Mouse (Mus musculus) gonadal fat pad, adult 2 months (tissue): Measurements from ENCODE around the gene Wdr18. TPM values are rescaled to one million over a fixed set of nuclear protein-coding genes. Genes with fewer than 3 reads are reported as not detected.

Experiments used
- DNase-seq: peaks from one replicate; pipeline ENCODE4 v3.0.0-alpha.2; 2012; ENCODE audit warnings: low read depth
- polyA plus RNA-seq: library from polyadenylated mRNA; depleted of rRNA; stranded (reverse); fragments of >200 nt; gene quantifications from 2 replicates; pipeline ENCODE4 v1.2.3, GENCODE M21; 2012

Gene Wdr18
- polyA plus RNA-seq, 1 experiment, result 42.6 TPM

DNA sequence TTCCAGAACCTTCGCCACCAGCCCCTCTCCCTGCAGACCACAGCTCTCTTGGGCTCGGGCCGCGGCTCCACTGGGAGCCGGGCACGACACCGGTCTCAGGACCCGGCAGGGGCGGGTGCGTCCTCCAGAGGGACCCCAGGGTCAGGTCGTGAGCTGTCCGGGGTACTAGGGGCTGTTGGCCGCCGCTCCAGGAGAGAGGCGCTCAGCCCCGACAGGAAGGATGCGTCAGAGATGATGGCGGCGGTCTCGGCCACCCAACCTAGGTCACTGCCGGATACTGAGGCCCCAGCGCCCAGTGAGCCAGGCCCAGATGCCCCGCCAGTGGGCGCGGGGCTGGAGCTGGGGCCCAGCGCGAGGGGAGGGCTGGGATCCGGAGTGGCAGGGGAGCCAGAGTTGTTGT lies 17.4 kb downstream of the Wdr18 start:
- no peak for DNase-seq

DNA sequence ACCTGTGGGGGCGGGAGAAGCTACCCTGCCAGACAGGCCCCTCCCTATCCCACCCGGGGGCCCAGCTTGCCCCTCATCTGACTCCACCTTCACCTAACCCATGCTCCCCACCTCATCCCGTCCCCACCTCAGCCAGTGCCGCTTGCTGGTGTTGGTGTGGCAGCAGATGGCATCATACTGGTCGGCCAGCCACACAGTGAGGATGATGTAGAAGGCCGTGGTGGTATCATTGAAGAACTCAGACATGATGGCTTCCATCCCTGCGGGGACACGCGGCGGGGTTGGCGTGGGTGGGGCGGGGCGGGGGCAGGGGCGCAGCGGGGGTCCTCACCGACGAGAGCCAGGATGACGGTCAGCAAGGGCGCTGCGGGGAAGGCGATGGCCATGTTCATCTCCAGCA lies 18.1 kb downstream of the Wdr18 start:
- DNase-seq, result no peak

DNA sequence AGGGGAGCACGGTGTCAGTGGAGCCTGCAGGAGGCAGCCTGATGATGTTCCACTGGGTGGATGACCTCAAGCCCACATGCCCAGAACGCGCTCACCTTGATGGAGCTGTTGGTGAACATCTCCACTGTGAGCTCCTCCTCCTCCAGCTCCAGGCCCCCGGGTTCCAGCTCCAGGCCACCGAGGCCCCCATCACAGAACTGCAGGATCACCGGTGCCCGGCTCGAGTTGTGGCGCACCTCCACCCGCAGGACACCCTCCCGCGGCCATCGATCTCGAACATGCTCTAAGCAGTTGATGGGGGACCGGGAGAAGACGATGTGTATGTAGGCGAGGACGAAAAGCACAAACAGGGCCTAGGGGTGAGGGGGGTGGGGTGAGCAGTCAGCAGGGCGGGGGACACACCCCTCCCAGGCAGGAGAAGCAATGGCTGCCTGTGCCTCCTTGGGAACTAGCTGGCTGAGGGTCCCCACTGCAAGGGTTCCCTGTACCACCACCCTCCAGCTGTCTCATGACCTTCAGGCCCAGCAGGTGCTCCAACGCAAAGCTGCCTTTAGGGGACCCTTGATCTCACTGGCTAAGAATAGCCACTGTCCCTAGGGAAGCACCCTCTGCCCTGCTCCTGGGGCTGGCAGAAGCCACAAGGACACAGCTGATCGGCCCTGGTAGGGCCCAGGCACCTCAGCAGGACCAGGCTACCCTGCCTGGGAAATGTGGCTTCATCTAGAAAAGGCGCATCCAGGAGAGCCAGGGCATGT lies 19.6 kb downstream of the Wdr18 start:
- DNase-seq, result no peak

DNA sequence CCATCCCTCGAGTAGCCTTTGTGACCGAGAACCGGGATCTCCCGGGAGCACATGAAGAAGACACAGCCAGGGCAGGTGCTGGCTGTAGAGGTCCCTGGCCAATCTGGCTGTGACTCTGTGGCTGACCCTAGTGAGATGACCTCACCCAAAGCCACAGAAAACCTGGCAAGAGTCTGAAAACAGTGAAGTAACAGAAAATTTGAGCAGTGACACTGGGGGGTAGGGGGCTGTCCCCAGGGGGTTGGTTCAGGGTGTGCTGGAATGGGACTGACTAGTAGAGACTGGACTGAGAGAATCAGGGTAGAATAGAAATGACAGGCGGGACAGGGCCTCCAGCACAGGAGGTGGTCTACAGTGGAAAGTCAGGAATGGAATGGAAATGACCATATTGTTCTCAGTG lies 23.3 kb downstream of the Wdr18 start:
- no peak for DNase-seq

DNA sequence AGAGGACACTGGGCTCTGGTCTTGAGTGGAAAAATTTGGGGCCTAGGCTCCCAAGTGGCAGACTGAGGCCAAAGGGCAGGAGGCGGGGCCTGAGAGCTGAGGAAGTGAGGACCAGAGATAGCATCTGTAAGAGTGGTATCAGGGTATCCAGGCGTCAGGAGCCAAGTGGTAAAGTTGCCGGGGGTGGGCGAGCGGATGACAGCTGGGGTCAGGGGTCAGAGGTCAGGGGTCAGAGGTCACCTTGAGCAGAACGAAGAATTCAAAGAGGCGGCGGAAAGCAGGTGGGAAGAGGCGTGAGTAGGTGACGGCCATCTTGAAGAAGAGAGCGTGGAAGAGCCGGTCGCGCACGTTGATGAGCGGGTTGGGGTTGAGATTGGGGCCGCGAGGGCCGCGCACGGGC lies 23.7 kb downstream of the Wdr18 start:
- no peak for DNase-seq

DNA sequence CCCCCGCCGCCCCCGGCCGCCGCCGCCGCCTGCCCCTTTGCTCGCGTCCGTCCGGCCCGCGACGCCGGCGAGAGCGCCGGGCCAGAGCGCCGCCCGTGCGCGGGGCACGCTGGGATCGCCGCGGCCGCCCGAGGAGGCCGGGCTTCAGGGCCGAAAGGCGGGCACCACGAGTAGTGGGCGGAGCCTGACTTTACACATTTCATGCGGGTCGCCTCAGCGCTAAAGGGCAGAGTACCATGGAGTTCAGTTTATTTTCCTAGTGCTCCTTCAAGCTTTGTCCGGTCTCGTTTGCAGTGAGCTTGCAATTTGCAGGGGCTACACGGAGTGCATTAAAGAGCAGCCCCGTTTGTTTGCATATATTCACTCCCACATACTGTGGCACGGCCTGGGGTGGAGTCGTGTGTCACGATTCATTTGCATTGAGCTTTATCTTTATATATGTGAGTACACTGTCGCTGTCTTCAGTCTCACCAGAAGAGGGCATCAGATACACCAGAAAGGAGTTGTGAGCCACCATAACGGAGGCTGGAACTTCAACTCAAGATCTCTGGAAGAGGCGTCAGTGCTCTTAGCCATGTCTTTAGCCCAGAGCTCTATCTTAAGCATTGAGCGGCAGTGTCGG lies 24.4 kb downstream of the Wdr18 start, which contains the start of gene Tmem259:
Gene Tmem259, minus strand, starts transcription at position 136 of the 622 bp plus-strand sequence.
- peak; percentile 75 for DNase-seq

DNA sequence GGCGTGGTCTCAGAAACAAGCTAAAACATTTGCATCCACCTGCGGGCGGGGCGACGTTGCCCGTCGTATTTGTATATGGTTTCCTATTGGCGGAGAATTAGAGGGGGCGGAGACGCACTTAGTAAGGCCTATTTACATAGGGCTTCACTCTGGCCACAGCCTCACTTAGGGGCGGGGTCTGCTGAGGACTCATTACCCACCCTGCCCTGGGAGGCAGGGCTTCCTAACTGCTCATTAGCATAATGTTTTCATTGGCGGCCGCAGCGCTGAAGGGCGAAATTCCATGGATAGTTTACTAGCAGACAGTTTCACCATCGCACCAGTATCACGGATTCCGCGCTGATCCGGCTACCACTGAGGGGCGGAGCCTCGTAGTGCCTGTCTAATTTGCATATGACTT lies 24.9 kb downstream of the Wdr18 start:
- peak; percentile 94 for DNase-seq

DNA sequence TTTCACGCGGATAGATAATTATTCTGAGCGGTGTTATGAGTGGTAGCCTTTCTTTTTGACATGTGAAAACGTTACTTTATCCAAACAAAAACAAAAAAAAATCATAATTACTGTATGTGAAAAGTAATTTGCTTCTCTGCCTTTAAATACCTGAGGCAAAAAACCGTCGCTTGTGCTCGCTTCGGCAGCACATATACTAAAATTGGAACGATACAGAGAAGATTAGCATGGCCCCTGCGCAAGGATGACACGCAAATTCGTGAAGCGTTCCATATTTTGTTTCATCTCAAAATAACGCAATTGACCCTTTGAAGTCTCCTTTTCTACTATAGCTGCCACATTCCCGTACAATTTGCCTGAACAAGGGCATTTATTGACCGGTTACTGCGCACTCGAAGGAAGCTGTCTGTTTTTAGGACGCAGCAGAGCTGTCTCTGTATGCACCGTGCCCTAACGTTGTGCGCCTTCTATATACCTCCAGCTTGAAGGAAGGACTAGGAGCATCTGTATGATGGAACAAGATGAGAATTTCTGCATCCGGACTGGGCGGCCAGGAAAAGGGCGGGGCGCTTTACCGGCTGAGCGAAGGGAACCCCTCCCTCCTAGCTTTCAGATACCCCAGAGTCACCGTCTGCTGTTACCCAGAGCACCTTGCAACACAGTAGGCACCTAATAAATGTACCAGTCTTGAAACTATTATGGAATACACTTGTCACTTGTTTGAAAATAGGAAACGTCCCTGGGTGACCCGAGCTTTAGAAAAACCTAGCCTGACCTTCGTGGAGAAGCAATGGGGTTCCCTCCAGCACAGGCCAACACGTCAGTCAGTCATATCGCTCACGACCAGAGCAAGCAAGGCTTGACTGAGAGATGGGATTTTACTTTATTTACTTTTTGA lies 25.6 kb downstream of the Wdr18 start:
- DNase-seq, result no peak

DNA sequence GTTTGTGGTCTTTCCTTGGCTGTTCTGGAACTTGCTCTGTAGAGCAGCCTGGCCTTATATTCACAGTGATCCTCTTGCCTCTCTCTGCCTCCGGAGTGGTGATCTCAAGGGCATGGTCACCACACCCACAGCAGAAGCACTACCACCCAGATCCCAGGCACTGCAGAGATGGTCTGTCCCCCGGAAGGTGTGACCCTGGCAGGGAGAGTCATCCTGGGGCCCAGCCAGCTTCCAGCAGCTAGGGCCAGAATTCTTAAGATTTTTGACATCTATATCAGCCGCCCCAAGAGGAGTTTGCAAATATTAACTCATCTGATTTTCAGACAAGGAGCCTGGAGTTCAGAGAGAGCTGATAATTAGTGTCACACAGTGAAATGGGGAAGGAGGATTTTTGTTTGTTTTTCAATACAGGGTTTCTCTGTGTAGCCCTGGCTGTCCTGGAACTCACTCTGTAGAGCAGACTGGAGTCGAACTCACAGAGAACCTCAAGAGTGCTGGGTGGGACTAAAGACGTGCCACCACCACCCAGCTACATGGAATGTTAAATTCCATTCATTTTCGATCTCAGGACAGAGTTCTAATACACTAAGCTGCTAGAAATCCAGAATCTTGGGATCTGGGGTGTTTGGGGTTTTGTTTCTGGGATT lies 26.4 kb downstream of the Wdr18 start:
- no peak for DNase-seq

DNA sequence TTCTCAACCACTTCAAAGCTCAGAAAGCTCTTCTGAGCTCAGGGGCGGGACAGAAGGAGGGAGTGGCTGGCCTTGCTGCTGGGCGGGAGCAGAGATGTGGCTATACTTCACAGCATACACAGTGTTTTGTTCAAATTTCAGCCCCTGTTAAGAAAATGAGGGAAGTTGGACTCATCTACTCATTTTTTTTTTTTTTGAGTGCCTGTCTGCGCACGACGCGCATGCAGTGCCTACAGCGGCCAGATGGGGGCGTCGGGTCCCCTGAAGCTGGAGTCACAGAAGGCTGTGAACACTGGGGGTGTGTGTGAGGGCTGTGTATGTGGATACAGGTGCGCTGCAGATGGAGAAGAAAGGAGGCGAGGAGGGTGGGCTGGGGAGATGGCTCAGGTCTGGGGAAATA lies 27.0 kb downstream of the Wdr18 start:
- DNase-seq, result no peak

DNA sequence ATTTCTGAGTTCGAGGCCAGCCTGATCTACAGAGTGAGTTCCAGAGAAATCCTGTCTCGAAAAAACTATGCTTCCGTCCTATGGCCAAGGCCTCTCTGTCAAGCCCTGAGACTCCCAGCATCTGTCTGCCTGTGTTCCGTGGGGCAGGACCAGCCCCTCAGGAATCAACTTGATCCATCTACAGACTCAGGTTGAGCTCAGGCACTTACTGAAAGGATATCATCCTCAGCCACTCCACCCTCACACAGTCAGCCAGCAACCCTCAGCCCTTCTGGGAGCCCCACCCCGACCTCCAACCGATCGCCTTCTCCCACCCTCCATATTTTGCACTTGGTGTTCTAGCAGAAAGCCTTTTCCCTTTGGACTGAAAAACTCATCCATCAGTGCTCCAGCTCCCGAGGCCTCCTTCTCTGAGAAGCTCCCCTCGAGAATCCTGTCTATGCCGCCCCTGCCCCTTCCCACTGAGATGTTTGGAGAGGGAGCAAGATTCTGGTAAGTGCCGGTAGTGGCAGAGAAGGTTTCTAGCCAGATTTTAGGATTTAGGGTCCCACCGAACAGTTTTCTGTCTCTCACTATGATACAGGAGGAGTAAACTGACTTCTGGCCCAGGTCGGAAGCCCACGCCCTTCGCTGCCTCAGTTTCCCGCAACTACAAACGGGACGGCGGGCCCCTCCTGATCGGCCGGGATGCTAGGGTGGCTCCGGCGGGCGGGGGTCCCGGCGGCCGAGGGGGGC lies 28.0 kb downstream of the Wdr18 start:
- DNase-seq, result no peak

DNA sequence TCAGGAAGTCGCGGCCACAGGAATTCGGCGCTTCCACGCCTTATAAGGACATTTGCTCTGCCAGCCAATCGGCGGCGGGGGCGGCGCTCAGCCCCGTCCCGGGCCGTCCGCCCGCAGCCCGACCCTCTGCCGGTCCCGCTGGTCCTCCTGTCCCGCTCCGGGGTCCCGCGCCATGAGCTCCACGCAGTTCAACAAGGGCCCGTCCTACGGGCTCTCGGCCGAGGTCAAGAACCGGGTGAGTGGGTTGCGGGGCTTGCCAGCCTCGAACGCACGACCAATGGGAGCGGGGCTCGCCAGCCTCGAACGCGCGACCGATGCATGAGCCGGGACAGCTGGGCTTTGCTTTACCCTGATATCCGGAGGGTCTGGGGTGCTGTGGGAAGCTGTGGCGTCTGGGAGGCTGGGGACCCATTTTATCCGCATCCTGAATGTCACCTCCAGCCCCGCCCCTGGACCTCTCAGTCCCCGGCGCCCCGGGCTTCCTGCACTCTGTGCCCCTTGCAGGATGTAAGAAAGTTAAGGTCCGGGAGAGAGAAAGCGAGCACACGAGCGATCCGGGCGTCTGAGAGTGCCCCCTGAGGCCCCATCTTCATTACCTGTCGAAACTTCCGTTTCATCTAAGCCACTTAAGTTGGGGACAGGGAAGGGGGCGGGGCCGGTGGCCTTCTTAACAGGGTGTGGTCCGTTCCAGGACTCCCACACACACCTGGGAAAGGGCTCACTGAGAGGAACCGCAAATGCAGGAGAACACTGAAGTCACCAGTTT lies 28.7 kb downstream of the Wdr18 start, which contains the start of gene Cnn2:
Gene Cnn2, plus strand, starts transcription at position 79 of the 766 bp plus-strand sequence.
- DNase-seq, result no peak

DNA sequence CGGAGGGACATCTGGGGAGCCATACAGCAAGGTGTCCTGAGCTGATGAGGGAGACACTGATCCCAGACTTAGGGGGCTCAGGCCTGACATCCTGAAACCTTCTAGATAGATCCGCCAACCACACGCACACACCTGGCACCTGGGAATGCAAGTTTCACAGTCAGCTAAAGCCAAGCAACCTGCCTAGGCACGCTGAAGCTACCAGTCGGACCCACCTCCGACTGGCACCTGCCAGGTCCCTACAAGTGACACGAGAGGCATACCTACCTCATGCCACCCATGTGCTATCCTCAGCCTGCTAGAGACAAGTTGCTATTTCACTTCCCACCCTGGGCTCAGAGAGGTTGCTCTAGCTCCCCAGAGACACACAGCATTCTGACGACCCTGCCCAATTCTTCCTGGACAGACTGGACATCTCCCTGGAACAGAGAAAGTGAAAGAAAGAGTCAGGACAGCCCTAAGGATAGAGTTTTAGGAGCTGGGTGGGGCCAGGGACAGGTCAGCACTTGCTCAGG lies 29.4 kb downstream of the Wdr18 start:
- peak; percentile 69 for DNase-seq

DNA sequence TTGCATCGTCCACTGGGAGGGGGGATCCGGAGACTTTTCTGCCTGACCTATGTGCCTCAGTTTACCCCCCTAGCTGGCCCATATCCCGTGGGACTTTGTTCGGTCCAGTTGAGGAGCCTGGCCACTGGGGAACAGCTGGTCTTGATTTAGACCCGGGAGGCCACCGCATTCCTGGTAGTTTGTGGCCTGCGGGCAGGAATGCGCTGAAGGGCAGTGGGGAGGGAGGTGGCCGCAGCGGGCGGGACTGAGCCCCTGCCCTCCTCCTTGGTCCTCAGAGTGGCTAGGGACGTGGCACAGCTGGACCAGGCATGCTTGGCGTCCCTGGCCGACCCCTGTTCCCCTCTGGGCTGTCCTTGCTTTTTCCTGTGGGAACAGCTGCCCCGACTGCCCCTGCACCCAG lies 29.9 kb downstream of the Wdr18 start:
- DNase-seq, result no peak

DNA sequence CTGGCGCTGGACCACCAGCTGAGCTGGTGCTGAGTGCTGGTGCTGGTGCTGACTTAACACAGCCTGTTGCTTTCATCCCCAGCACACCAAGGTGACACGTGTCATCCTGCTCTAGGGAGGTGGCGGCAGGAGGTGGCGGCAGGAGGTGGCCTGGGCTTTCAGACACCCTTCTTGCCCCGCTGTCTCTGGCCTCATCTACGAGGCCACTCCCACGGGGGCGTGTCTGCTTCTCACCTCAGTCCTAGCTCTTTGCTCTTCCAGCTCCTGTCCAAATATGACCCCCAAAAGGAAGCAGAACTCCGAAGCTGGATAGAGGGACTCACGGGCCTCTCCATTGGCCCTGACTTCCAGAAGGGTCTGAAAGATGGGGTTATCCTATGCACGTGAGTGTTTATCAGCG lies 31.1 kb downstream of the Wdr18 start:
- DNase-seq, result no peak

DNA sequence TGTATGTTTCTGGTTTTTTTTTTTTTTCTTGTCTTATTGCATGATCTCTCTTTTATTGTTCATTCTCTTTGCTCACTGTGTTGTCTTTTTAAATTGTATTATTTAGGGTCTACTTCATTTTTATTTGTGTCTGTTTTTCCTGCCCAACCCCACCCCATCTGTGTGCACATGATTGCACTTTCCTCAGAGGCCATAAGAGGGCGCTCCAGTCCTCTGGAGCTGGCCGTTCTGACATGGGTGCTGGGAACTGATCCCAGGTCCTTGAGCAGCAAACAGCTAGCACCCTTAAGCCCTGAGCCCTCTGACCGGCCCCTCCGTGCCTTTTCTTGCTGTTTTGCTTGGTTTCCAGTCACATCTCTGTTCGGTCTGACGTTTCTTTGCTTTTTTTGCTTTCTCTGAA lies 31.6 kb downstream of the Wdr18 start:
- DNase-seq, result no peak

DNA sequence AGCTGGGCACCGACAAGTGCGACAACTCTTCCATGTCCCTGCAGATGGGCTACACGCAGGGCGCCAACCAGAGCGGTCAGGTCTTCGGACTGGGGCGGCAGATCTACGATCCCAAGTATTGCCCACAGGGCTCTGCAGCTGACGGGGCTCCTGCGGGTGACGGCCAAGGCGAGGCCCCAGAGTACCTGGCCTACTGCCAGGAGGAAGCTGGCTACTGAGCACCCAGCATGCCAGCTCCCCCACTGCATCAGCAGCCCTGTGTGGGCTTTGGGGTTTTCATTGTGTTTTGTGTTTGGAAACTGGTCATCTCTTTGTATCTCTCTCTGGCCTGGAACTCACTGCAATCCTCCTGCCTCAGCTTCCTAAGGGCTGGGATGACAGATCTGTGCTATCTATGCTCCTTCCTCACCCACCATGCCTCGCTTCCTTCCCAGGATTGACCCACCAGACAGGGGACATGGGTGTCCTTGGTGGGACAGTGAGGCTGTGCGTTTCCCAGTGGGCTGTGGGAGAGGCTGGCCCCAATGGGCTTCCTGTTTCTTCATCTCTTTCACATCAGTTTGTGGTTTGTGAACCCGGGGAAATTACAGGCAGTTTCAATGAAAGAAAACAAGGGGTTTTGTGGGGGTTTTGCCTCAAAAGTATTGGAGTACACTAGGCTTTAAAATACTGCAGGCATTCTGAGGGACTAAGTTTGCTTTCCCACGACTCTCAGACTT lies 34.6 kb downstream of the Wdr18 start:
- no peak for DNase-seq

DNA sequence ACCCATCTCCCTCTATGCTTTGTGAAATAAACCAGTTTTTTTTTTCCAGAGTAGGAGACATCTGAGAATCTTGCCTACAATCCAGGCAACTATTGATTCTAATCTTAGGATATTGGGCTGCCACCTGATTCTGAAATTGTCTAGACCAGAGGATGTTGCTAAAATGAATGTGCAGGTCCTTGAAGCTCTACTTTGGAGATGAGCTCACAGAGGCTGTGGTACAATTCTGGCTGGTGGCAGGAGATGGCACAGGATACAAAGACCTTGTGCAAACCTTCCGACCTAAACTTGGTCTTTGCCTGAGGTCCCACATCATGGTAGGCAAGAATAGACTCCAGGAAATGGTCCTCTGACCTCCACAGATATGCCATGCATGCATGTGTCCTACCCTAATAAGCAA lies 35.7 kb downstream of the Wdr18 start:
- no peak for DNase-seq

DNA sequence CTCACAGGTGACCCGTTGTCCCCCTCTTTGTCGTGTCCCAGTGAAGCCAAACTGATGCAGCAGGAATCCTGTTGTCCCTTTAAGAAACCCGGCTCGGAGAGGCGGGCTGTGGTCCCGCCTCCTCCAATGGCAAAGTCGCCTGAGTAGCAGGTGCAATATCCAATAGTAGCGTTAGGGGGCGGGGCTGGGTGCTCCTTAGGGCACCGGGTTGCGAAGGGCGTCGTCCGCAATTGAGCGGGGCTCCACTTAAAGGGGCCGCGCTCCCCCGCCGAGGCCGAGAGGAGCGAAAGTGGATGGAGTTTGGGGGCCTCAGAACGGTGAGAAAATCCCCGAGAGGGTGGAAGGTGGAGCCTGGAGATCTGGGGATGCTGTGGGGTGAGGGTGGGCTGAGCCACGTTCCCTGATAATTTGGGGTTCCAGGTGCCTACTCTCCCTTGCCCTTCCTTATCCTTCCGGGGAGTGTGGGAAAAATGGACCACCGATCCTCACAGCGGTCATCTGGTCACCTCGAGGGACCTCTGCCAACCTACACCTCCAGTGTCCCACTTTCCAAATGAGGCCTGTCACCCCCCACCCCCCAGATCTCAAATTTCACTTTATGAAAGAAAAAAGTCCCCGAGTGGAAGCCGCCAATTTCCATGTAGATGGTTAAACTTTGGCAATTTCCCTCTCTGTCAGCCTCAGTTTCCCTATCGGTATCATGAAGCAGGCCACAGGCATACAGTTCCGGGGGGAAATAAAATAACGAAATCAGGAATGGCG lies 36.5 kb downstream of the Wdr18 start, which contains the start of gene Abca7:
Gene Abca7, plus strand, starts transcription at position 223 of the 762 bp plus-strand sequence.
- DNase-seq, result no peak
